Mouse (Mus musculus): ENCODE measurements around the gene Rasal2.

- TF ChIP-seq MAFK (IDR thresholded peaks at IDR 0.05; ENCODE audit: insufficient read depth, low read depth, low read length) = no peak
- no peak for TF ChIP-seq CHD2 (IDR thresholded peaks at IDR 0.05; ENCODE audit: low read depth, low read length)
These were observed 1.5 kb downstream of the Rasal2 start for GRCm38 (mm10) chr1:157410937-157411336.
